Mouse (Mus musculus): ENCODE measurements around the gene Prpf4.

The Prpf4 gene

DNA sequence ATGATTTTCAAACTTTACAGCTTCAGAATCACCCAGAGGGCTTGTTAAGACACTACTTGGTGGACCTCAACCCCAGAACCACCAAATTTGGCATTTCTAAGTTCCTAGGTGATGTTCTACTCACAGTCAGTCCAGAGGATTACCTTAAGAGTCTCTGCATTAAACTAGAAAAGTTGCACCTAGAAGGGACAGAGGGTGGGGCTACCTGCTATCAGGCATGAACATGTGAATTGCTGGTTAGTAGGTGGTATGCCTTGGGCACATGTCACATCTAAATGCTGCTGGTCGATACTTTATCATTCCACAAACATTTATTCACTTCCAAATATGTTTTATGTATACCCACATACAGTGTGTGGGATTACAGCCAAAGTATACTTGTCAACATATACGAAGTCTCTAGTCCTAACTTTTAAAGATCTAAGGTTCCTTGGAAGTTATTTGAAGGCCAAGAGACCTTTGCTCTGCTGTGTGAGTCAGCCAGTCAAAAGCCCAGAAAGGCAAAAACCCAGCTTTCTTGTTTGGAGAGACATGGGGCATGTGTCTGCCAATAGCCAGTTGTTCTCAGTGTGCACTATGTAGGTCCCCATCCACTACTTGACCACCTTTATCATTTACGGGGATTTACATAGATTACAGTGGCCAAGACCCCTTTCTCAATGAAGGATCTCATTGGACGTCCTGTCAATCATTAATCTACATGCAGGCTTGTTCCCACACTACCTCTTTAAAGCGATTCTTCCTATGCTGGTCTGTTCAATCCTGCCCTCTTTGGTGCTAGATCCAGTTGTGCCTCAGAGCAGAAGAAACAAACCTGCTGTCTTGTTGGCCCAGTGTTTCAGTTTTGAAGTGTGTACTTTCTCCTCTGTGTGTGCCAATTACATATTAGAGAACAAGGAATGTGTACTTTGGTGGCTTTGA lies 18.7 kb upstream of the Prpf4 start:
- no peak for DNase-seq (ENCODE audit: low spot score)

DNA sequence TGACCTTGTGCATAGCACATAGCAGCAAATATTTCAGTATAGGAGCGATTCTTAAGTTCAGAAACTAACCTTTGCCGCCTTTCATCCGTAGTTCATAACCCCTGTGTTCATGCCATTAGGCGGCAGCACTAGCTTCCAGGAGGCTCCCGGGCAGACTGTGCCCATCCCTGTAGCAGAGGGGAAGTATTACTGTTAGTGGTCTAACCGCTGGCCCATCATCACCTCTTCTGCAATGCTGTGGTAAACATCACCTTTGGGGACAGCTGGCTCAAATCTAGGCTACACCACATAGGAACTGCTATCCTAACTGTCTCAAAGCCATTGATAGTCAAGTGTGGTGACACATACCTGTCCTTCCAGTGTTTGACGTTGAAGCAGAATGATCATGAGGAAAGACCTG lies 16.7 kb upstream of the Prpf4 start:
- DNase-seq (ENCODE audit: low spot score): no peak

DNA sequence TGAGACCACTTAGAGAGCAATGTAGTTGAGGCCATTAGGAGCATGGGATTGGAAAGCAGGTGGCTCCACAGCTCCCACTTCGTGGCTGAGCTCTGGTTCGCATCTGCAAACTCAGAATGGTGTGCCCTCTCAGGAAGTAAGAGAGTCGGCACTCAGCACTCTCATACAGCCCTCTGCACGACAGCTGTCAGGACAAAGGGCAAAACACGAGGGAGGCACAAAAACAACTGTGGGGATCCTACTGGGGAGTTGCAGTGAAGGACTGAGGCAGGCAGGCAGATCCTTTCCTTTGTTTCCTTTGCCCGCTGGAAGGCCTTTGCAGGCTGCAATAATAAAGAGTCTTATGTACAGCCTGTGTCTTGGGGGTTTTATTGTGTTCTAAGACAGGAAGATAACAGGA lies 15.1 kb upstream of the Prpf4 start:
- DNase-seq (ENCODE audit: low spot score): peak; percentile 15

DNA sequence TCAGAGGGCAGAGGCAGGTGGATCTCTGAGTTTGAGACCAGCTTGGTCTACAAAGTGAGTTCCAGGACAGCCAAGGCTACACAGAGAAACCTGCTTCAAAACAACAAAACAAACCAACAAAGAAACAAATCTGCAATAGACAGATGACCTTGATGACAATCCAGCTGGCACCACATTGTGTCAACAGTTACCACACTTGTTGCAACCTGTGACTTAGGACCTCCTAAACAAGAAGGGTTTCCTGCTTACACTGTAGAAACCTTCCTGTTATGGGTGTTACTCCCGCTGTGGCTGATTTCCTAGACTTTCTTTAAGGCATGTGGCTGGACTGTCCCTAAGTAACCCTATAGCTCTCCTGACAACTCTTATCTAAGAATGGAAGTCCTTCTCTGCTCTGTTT lies 12.8 kb upstream of the Prpf4 start:
- DNase-seq (ENCODE audit: low spot score): no peak

DNA sequence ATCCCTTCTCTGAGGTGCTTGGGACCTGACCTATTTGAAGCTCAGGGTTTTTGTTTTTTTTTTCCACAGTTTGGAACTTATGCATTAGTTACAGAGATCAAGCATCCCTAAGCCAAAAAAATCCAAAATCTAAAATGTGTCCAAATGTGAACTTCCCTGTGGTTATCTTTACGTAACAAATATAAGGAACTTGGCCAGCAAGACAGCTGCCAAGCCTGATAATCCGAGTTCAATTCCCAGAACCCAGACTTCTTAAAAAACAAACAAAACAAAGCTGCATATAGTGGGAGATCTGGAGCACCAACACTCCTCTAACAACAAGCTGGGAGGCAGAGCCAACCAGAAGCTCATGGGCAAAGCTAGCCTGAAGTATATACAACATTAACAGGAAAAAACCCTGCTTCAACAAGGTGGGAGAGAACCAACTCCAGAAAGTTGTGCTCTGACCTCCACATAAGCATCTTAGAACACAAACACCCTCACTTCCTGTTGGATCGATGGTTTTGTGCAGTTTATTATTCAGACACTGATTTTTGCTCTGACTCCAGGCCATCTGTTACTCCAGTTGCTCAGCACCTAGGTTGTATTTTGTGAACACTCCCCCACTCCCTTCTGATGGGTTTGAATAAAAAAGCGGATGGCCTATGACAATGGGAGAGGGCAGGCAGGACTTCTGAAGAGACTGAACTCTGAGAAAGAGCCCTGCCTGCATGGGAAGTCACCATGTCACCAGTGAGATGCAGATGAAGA lies 10.8 kb upstream of the Prpf4 start:
- DNase-seq (ENCODE audit: low spot score): no peak

DNA sequence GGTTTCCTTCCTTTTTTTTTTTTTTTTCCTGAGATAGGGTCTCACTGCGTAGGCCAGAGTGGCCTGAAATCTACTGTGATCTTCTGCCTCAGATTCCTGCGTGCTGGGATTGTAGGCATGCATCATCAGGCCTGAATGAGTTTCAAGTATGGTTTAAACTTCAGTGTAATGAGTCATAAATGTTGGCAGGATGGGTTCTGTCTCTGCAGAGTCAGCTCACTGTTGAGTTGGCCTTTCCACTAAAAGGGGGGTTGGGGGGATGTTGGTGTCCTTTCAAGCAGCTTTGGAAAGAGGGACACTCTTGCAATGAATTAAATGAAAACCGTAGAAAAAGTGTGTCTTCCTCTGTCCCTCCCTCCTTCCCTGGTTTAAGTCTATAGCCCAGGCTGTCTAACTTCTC lies 9.6 kb upstream of the Prpf4 start:
- DNase-seq (ENCODE audit: low spot score): no peak

DNA sequence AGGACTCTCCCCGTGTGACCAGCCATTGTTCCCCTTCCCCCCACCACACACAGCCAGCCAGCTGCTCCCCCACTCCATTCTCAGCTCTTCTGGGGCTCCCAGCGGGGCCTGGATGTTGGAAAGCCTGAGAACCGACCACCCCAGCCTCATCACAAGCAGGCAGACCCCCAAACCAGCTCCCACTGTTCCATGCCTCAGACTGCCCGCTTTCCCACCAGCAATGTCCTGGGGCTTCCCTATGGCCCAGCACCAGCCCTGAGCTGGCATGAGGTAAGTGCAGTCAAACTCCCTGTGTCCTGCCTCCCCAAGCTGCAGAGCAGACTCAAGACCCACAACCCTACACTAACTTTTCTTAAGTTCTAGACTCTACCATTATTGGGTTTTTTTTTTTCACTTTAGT lies 2.5 kb upstream of the Prpf4 start:
- DNase-seq (ENCODE audit: low spot score): no peak

DNA sequence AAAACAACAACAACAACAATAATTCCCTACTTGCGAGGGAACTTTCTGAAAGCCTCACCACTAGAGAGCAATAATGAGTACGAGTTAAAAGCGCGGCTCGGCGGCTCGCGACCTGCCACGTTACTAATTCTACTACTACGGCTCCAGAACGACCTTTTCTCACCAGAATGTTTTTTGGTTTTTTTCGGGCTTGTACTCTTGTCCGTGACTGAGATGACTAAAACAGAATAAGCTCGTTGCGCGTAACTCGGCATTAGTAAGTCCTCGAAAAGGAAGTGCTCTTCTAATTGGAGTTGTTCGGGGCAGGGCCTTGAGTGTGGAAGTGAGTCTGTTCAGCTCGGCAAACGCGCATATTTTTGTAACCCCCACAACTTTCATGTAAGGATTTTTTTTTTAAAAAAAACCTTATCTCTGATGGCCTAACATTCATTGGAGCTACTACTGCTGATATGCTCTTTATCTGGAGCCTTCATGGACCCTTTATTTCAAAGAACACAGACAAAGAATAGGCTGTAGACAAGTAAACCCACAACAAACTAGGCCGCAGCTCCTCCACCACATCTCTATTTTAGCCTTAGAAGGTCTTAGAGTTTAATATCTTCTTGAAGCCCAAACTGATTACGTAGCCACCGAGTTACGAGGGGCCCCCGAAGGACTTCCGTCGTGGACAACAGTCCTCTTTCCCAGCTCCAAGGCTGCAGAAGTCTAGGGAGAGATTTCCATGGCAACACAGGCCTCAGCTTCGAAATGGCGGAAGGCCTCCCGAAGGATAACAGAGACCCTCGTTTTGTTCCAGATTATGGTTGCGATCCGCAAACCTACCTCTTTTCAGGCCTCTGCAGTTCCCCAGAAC lies 641 bp upstream of the Prpf4 start:
- peak; percentile 88 for DNase-seq (ENCODE audit: low spot score)

DNA sequence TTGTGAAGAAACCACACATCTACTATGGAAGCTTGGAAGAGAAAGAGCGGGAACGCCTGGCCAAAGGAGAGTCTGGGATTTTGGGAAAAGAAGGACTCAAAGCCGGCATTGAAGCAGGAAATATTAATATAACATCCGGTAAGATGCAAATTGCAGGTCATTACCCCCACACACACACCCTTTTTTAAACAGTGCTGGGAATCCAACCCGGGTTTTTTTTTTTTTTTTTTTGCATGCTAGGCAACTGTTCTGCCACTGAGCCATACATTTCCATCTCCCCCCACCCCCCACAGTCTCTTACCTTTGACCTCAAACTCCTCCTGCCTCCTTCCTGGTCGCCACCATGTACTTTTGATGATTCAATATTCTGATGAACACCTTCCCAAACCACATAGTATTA lies 1.0 kb downstream of the Prpf4 start:
- no peak for DNase-seq (ENCODE audit: low spot score)

DNA sequence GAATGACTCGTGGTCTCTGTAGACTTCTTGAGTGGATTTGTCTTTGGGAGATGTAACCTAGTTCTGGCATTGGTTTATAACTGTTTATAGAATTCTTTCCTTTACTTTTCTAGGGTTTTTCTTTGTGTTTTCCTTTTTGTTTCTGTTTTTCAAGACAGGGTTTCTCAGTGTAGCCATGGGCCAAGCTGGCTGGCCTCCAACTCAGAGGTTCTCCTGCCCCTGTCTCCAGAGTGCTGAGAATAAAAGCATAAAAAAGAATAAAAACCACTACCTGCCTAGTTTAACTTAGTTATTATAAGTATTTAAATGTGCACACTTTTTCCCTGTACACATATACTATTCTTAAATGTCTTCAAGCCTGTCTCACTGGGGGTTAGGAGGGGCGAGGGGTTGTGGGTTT lies 1.7 kb downstream of the Prpf4 start:
- DNase-seq (ENCODE audit: low spot score): no peak

DNA sequence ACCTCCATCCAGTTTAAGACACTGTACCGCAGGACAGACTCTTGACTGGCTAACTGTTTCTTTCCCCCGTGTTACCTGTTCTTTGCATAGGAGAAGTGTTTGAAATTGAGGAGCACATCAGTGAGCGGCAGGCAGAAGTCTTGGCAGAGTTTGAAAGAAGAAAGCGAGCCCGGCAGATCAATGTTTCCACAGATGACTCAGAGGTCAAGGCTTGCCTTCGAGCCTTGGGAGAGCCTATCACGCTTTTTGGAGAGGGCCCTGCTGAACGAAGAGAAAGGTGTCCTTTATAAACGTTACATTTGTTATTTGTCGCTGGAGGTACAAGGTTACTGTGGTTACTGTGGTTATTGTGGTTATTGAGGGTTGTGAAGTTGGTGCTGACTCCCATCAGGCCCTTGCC lies 3.0 kb downstream of the Prpf4 start:
- no peak for DNase-seq (ENCODE audit: low spot score)

DNA sequence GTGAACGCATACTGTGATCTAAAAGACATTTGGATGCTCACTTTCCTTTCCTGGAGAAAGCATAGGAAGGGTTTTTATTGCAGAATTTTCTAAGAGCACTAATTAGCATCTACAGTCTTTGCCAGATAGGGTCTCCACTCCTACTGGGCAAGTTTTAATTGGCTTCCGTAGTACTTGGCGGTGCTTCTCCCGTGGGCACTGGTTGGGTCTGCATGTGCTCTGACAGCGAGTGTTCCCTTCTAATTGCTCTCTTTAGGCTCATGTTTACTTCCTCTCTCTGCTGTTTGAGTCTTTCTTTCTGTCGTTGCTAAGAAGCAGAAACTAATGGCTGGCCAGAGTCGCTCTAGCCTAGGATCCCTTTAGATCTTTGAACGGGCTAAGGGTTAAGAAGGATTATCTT lies 9.9 kb downstream of the Prpf4 start:
- no peak for DNase-seq (ENCODE audit: low spot score)

DNA sequence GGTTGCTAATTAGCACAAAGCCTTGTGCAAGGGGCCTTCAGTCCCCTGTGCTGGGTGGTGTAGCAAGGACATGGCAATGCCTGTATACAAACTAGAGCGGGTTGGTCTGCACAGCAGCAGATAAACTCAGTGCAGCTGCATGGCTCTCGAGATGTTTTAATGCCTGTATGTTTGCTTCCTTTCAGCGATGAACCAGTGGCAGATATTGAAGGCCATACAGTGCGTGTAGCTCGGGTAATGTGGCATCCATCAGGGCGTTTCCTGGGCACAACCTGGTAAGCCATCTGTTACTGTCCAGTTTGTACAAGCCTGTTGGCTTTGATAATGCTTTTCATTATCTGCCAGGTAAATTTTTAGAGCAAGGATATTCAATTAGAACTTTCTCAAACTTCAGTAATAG lies 10.5 kb downstream of the Prpf4 start:
- DNase-seq (ENCODE audit: low spot score): no peak

DNA sequence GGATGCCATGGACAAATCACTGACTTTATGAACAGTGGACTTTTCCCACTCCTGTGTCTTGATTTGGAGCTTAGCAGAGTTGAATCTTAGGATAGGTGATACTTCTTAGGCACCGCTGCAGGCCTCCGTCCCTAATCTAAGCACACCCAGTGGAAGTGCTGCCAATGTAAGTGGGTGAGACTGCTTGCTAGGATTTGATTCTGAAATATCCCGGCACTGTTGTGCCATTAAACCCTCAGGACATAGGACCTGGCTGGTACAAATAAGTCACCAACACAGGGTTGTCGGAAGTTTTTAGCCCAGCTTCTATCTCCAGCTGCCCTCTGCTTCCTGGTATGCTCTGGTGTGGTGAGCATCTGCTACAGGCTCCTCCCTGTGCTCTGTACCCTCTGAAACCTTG lies 17.3 kb downstream of the Prpf4 start:
- no peak for DNase-seq (ENCODE audit: low spot score)

DNA sequence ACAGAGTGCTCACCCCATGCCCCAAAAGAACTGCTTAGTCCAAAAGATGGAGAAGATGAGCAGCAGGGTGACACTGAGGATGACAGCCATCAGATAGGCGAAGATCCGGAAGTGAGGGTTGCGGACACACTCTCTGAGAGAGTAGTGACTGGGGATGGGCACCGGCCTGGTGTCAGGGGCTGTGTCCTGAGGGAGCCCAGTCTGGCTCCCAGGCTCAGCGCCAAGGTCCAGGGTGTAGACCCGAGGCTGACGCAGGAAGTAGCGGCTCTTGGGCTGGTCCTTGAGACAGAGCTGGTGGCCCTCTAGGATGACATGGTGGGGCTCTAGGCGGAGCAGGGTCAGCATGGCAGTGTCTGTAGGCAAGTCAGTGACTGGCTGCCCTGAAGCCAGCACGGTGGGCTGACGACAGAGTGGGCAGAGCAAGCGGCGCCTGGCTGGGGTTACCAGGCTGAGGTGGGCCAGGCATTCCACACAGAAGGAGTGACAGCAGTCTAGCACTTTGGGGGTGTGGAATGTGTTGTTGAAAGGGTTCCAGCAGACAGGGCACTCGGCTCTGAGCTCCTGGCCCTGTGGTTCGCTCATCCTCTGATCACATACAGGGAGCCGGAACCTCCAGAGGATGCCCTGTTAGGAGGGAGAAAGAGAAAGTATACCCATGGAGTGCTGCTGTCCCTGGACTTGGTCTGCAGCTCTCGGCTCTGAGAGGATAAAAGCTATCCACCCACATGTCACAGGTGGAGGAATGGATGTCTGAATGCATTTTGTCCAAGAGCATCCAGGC lies 19.6 kb downstream of the Prpf4 start:
- DNase-seq (ENCODE audit: low spot score): no peak

DNA sequence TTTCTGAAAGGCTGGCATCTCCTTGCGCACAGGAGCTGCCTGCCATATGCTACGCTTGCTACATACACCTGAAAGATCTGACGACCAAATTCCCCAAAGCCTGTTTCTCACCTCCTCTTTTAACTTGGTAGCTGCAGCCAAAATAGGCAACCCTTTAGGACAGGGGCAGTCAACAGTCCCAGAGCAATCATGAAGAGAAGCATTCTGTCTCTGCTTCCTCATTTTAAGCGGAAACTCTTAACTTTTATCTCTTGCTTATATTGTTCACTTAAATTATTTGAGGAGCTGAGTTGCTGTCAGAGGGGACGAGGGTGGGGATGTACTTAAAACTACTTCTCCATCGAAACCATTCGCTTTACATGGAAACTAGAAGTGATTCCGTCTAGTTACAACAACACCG lies 21.0 kb downstream of the Prpf4 start:
- DNase-seq (ENCODE audit: low spot score): no peak

DNA sequence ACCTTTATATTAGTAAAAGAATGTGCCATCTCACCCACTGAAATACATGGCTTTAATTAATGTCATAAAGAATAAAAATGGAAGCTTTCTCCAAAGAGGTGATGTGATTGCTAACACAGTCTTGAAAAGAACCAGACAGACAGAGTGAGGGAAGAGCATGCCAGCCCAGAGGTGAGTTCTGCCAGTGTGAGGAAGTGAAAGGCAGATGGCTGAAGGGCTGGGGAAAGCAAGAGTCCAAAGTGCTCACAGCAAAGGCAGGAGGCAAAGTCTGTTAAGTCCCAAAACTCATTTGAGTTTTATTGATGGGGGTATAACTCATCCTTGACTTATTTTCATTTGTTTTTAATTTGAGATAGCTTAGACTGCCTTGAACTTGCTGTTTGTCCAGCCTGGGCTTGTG lies 22.1 kb downstream of the Prpf4 start:
- DNase-seq (ENCODE audit: low spot score): no peak

DNA sequence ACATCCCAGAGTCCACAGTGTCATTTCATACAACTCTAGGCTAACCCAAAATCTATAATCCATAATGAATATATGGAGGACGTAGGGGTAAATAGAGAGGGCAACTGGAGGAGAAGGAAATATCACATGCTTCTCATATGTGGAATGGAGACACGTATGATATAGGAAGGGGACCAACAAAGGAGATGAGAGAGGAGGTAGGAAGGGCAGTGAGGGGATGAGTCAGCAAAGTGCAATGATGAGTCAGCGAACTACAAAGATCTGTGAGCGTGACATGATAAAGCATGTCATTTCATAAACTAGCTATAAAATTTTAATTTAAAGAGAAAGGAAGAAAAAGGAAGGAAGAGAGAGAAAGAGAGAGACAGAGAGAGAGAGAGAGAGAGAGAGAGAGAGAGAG lies 22.9 kb downstream of the Prpf4 start:
- DNase-seq (ENCODE audit: low spot score): no peak

DNA sequence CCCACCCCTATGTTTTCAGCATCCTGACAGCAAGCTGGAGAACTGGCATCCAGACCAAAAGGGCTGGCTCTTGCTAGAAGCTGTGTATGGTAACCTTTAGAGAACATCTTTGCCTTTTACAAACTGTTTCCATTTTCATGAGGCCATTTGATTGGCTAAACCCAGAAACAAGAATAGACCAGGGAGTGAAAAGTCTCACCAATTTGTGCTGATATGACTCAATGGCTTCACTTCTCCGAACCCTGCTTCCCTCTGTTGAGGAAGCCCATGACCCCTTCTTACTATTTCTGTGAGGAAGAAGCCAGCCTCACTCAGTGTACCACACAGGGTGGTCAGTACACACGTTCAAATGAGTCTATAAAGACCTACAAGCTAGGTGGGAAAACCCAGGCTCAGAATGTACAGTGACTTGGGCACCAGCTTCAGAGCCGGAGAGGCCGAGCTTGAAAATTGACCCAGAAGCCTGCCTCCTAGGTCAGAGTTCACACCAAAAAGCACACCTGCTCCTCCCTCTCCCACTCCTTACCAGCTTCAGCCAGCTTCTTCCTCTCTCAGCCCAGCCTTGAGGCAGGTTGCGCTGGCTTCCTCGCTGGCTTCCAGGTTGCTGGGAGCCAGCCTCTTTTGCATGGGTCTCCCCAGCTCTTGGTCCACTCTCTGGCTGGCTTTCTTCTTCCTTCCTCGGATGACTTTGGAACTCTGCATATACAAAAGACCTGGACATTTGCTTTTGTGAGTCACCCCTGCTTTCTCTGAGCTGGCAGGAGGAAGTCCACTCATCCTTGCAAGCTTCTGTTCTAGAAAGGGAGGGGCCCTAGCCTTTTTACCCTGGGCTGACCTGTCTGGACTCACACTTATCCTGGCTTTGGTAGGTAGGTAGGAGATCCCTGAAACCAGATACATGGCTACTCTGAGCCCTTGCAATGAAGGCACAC lies 25.6 kb downstream of the Prpf4 start:
- DNase-seq (ENCODE audit: low spot score): no peak

DNA sequence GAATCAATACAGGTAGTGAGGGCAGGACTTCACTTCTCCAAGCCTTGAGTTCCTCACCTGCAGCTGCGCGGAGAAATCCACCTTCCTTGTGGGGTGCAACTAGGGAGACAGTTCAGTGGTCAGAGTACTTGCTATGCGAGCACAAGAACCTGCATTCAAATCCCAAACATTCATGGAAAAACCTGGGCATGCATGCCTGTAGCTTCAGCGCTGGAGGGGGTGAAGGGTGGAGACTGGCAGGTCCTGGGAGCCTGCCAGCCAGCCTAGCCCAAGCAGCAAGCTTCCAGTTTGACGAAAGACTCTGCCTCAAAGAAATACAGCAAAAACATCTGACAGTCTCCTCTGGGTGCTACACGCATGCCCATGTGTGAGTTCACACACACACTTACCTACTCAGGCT lies 26.5 kb downstream of the Prpf4 start, which contains the start of gene Rnf183:
TSS of gene Rnf183 (minus strand) at position 172 of the 400 bp plus-strand sequence.
- DNase-seq (ENCODE audit: low spot score): no peak

Data from embryo, embryonic 10 days (tissue).